Mouse (Mus musculus): ENCODE measurements around the gene Trpt1.
"Not testable (repeated sequence)": the region's sequence is repeated elsewhere in the genome, so short reads cannot be mapped to it uniquely, and the experiment has no call there.

Trpt1 gene

DNA sequence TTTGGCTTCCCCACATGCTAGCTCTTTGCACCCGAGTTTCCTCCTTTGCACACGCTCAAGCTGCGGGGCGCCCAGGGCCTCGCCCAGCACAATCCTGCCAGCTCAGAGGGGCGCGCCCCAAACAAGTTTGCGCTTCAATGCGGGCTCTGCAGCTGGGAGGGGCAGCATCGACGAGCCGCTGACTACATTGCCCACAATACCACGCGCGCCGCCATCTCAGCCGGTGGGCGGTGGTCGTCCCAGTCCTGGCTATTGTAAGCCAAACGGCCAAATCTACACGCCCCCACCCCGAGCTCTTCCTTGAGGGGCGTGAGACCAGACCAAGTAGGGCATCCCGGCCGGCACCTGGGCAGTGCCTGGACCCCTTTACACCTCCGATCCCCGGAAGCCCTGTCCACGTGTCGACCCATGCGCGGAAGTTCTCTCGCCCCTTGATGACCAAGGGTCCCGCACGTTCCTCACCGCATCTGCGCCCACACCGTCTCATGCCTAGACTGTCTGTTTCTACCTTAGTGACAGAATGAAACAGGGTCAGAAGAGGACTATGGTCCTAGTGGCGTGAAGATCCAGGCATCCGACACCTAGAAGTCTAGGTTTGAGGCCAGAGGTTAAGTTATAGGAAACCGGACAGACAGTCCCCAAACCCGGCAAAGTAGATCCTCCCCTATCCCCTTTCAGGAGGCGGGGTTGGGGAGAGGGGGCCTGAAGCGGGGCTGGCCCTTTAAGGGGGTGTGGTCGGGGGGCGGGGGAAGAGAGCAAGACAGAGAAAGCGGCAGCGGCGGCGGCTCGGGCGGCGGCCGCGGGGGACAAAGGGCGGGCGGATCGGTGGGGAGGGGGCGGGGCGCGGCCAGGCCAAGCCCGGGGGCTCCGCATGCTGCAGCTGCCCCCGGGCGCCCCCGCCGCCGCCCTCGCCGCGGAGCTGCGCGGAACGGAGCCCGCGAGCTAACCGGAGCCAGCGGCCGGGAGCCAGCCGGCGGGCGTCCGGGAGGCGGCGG lies 21.4 kb upstream of the Trpt1 start, which contains the start of gene Ppp1r14b:
Gene Ppp1r14b, plus strand, starts transcription at position 758 of the 995 bp plus-strand sequence.
- peak in 1 of 2 experiments; percentile 82 for DNase-seq (ENCODE audit: low spot score in 2 of 2)

- peak in 1 of 2 experiments; percentile 83 for DNase-seq (ENCODE audit: low spot score in 2 of 2)
Measured at GRCm38 (mm10) chr19:6975537-6976521, 20.1 kb upstream of the Trpt1 start, which contains the start of gene Plcb3. Gene Plcb3 (minus strand): TSS chr19:6976470.

DNA sequence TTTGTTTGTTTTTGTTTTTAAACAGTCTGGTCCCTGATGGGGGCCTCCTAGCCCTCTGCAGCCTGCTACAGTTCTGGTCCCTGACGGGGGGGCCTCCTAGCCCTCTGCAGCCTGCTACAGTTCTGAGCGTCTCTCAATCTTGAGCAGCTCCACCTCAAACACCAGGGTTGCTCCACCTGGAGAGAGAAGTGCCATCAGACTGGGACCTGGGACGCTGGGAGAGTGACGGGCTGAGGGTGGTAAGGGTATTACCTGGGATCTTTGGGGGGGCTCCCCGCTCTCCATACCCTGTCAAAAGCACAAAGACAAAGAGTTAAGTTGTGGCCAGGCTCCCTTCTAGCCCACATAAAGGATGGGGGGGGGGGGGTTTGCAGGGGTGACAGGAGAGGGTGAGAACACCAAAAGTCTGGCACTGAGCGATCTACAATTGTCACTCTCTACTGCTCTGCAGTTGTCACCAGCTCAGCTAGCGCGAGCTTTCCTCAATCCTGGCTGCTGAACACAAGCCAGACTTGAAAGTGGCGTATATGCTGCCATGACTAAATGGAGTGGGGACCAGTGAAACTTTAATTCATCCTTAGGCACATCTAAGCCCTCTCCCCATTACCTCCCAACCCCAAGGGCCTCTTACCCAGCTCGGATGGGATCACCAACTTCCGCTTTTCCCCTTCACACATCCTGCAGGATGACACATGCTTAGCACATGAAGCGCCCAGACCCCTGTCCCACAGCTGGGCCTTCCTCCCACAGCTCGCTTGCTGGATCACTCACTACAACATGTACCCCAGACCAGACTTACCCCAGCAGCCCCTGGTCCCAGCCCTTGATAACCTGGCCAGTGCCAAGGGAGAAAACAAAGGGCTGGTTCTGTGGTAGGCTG lies 17.9 kb upstream of the Trpt1 start:
- no peak for DNase-seq (ENCODE audit: low spot score in 2 of 2)

DNA sequence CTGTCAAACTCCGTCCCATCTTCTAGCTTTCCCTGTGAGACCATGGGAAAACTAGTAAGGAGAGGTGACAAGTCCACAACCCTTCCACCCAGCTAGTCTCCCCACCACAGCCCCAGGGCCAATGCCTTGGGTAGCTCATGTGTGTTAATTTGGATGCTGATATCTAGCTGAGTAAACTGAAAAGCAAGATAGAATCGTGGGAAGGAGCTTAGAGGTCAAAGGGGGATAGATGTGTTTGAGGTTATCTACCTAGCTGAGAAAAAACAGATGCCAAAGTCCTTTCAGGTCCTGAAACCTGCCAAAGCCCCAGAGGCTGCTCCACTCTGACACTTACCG lies 17.3 kb upstream of the Trpt1 start:
- no peak for DNase-seq (ENCODE audit: low spot score in 2 of 2)

- no peak for DNase-seq (ENCODE audit: low spot score in 2 of 2)
Measured at GRCm38 (mm10) chr19:6979001-6979479, 16.9 kb upstream of the Trpt1 start.

- peak; percentile 99 for DNase-seq (ENCODE audit: low spot score in 2 of 2)
Measured at GRCm38 (mm10) chr19:6979486-6980380, 16.2 kb upstream of the Trpt1 start.

GRCm38 (mm10) chr19:6980381-6981093 lies 15.4 kb upstream of the Trpt1 start, which contains the start of gene Fkbp2:
Gene Fkbp2 (minus strand): TSS chr19:6980501.
- peak; percentile 90 to 98 for DNase-seq (ENCODE audit: low spot score in 2 of 2)

DNA sequence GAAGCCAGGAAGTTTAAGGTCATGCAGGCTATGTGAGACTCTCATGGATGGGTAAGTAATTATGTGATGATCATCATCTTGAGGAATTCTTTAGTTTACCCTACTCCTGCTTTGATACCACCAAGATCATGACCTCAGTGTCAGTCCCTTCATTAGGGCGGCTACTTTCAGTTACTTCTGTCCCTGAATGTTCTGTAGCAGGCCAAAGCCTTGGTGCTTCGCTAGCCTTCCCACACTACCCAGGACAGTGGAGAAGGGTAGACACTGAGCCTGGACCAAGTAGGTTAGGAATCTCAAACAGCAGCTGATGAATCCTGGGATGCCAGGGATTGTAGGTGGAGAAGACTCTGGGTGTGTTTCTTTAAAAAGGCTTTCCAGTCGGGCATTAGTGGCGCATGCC lies 14.5 kb upstream of the Trpt1 start:
- DNase-seq (ENCODE audit: low spot score in 2 of 2): no peak

DNA sequence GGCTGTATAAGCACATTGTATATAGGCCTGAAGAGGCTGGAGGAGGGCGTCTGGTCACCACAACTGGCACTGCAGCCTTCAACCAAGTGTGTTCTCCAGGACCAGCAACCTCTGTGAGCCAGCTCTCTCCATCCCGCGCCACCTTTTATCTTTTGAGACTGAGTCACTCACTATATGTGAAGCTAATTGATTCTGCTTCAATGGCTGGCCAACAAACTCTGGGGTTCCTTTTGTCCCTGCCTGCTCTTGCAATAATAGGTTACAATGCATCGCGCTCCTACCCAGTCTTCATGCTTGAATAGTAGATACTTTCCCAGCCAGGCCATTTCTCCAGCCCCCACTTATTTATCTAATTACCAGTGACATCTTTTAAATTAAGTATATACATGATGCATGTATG lies 12.3 kb upstream of the Trpt1 start:
- no peak for DNase-seq (ENCODE audit: low spot score in 2 of 2)

- DNase-seq (ENCODE audit: low spot score in 2 of 2): no peak
Measured at GRCm38 (mm10) chr19:6985300-6985699, 10.6 kb upstream of the Trpt1 start.

GRCm38 (mm10) chr19:6985951-6986708 lies 9.8 kb upstream of the Trpt1 start:
- no peak for DNase-seq (ENCODE audit: low spot score in 2 of 2)

GRCm38 (mm10) chr19:6987061-6987903 lies 8.6 kb upstream of the Trpt1 start, which contains the start of gene Vegfb:
Gene Vegfb (minus strand): TSS chr19:6987651.
- DNase-seq (ENCODE audit: low spot score in 2 of 2): peak in 1 of 2 experiments; percentile 57

DNA sequence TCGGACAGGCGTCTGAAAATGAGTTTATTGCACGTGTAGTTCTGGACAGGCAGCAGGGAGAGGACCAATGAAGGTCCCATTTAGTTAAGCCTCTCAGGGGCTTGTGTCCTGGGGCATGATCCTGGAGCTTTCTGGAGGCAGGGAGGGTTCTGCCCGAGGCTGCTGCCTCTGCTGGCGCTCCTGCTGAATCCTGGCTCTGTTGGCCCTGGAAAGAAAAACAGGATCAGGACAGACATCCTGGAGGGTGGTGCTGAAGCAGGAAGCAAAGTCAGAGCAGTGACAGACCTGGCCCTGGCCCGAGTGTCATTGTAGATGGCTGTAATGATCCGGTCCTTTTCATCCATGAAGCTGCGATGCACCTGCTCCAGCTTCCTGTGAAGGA lies 8.0 kb upstream of the Trpt1 start:
- no peak for DNase-seq (ENCODE audit: low spot score in 2 of 2)

GRCm38 (mm10) chr19:6989251-6989650 lies 6.7 kb upstream of the Trpt1 start:
- no peak for DNase-seq (ENCODE audit: low spot score in 2 of 2)

- no peak for DNase-seq (ENCODE audit: low spot score in 2 of 2)
Measured at GRCm38 (mm10) chr19:6990712-6991111, 5.2 kb upstream of the Trpt1 start.

DNA sequence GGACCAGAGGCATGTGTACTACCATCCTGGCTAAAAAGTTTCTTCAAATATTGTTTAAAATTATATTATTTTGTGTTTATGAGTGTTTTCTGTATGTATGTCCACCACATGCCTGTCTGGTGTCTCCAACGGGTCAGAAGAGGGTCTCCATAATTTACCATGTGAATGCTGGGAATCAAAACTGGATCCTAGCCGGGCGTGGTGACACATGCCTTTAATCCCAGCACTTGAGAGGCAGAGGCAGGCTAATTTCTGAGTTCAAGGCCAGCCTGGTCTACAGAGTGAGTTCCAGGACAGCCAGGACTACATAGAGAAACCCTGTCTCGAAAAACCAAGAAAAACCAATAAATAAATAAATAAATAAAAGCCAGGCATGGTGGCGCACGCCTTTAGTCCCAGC lies 4.8 kb upstream of the Trpt1 start:
- DNase-seq (ENCODE audit: low spot score in 2 of 2): not testable (repeated sequence)

Measured in cerebellum, postnatal 4 days (tissue).